Comparison of ENCODE assay signal across 9 mouse cellular contexts in genomic region chr9:21030055-21030600, GRCm38 (mm10). TPM values are rescaled to one million over a fixed set of nuclear protein-coding genes. Genes with fewer than 3 reads are reported as not detected.
DNase-seq lines count a peak whose midpoint lies in the region; ATAC-seq and TF ChIP-seq lines count a peak whose summit lies in the region.
"Had no signal": no experiment of that assay in that cellular context is flagged by ENCODE, and none has a peak within 500 bp of the region (broad histone marks: within the 10 kb centered on the region; RNA-seq: fewer than 3 reads in every experiment).

No protein-coding gene starts in this region.

- H3K27ac ChIP-seq in heart, embryonic 10.5 days = peak overlapping the region; percentile 84; the same call in 1 of the 2 replicates
- peak overlapping the region; percentile 1; the same call in 1 of the 2 replicates for H3K27ac ChIP-seq in ES-E14 (ENCODE audit: insufficient read depth, low read depth, low read length, poor library complexity, severe bottlenecking)
- H3K27ac ChIP-seq in heart, postnatal 0 days (ENCODE audit: low read depth) = no peak overlapping the region
- peak overlapping the region; percentile 5; the same call in 1 of the 2 replicates for H3K27ac ChIP-seq in macrophage

- no peaks in the 10 kb centered on the region for H3K79me2 ChIP-seq in macrophage (ENCODE audit: inconsistent target)

- TF ChIP-seq EP300 in heart, postnatal 0 days (IDR thresholded peaks at IDR 0.05; ENCODE audit: low read depth) = no peak

- peak overlapping the region; percentile 41 for H3K9ac ChIP-seq in ES-E14 (ENCODE audit: insufficient read depth, low read depth, low read length, poor library complexity, severe bottlenecking)
- H3K9ac ChIP-seq in heart, postnatal 0 days (replicated peaks; ENCODE audit: low read depth, low read length) = no peak overlapping the region

- 18% methylated on average over 22 of the region's 22 CpGs for WGBS in heart, embryonic 10.5 days
- WGBS in heart, postnatal 0 days = 21% methylated on average over 22 of the region's 22 CpGs
- 15% methylated on average over 22 of the region's 22 CpGs for WGBS in macrophage (ENCODE audit: missing documents)

- in situ Hi-C loops in ES-E14 (cut with MboI; ENCODE audit: low sequenced_read_pairs in 2 of 2, unreplicated experiment in 2 of 2) = no loop called here

- H3K27me3 ChIP-seq in heart, embryonic 10.5 days (ENCODE audit: insufficient read depth, poor library complexity, severe bottlenecking) = peaks cover 88% of the 10 kb centered on the region
- peaks cover 45% of the 10 kb centered on the region for H3K27me3 ChIP-seq in heart, postnatal 0 days (ENCODE audit: control insufficient read depth, insufficient read depth, low read length)

- DNase-seq in heart, embryonic 10.5 days (ENCODE audit: low spot score) = no peak
- no peak for DNase-seq in heart, adult 9 months (ENCODE audit: low spot score in 2 of 2)
- no peak for DNase-seq in ES-E14 (ENCODE audit: low read depth, low spot score)
- no peak for DNase-seq in heart, postnatal 0 days (ENCODE audit: low spot score)
- no peak for DNase-seq in cerebellum, adult 9-11 months
- DNase-seq in adrenal gland, postnatal 36 days = no peak
- DNase-seq in embryo, embryonic 10.5 days (ENCODE audit: low spot score) = no peak

- peak overlapping the region; percentile 66 for H3K4me3 ChIP-seq in heart, embryonic 10.5 days
- H3K4me3 ChIP-seq in ES-E14 (ENCODE audit: insufficient read depth in 1 of 2, low read depth in 1 of 2, low read length in 2 of 2, poor library complexity in 1 of 2, severe bottlenecking in 1 of 2) (peak overlapping the region; percentile 28 to 39), macrophage (ENCODE audit: inconsistent target) (peak overlapping the region; percentile 56)
- peak overlapping the region; percentile 54 for H3K4me3 ChIP-seq in heart, postnatal 0 days (ENCODE audit: low read depth, low read length)

- ATAC-seq in heart, postnatal 0 days (ENCODE audit: insufficient read depth, low read depth) = no peak

- peak overlapping the region; percentile 77 for H3K4me2 ChIP-seq in heart, postnatal 0 days (ENCODE audit: low read depth, low read length)

- H3K9me3 ChIP-seq in heart, embryonic 10.5 days = no peaks in the 10 kb centered on the region
- H3K9me3 ChIP-seq in ES-E14 (ENCODE audit: control insufficient read depth, insufficient read depth, low read depth, low read length) = no peaks in the 10 kb centered on the region
- no peaks in the 10 kb centered on the region for H3K9me3 ChIP-seq in heart, postnatal 0 days (replicated peaks; ENCODE audit: control insufficient read depth, low read length)

- H3K36me3 ChIP-seq in heart, embryonic 10.5 days = no peaks in the 10 kb centered on the region
- H3K36me3 ChIP-seq in ES-E14 (ENCODE audit: control insufficient read depth, insufficient read depth, low read length, poor library complexity, severe bottlenecking) (peaks cover 28% of the 10 kb centered on the region), macrophage (ENCODE audit: inconsistent target) (peaks cover 33% of the 10 kb centered on the region)
- H3K36me3 ChIP-seq in heart, postnatal 0 days (replicated peaks; ENCODE audit: control insufficient read depth, insufficient read depth, low read length) = 0 out of 2 replicates have a peak, but pooled peaks cover 5% of the 10 kb centered on the region

- H3K4me1 ChIP-seq in heart, embryonic 10.5 days = peaks cover 53% of the 10 kb centered on the region
- peaks cover 8 to 48% of the 10 kb centered on the region in 2 experiments for H3K4me1 ChIP-seq in ES-E14 (ENCODE audit: control insufficient read depth in 2 of 2, insufficient read depth in 2 of 2, low read length in 2 of 2, poor library complexity in 1 of 2)
- H3K4me1 ChIP-seq in heart, postnatal 0 days (ENCODE audit: control insufficient read depth, insufficient read depth) = peaks cover 38% of the 10 kb centered on the region

- TF ChIP-seq CTCF in heart, postnatal 0 days (IDR thresholded peaks at IDR 0.05; ENCODE audit: low read depth) = no peak

TF ChIP-seq in ES-E14, 5 proteins besides CTCF, POLR2A, EP300 and RAD21:
- TF ChIP-seq ZNF384 (IDR thresholded peaks at IDR 0.05; ENCODE audit: low read depth, low read length) (no peak), HCFC1 (IDR thresholded peaks at IDR 0.05; ENCODE audit: borderline replicate concordance, insufficient read depth, low read length) (no peak), ZC3H11A (IDR thresholded peaks at IDR 0.05; ENCODE audit: borderline replicate concordance, low read depth, low read length) (no peak), MAFK (IDR thresholded peaks at IDR 0.05; ENCODE audit: insufficient read depth, low read depth, low read length) (no peak), CHD2 (IDR thresholded peaks at IDR 0.05; ENCODE audit: low read depth, low read length) (no peak)

RNA-seq across cellular contexts. Expression of gene Icam4, which starts 1.0 kb away (rescaled TPM):
- polyA plus RNA-seq in heart, embryonic 10.5 days (2016; fragmentation: Nextera tagmentation; extraction: Ambion mirVana) = 15.2 and 19.9 TPM in 2 replicates
- total RNA-seq in ES-E14 (2012; rRNA removed) = 1.5 and 3.1 TPM in 2 replicates
- total RNA-seq in heart, postnatal 0 days (2014; rRNA removed; ENCODE audit: low replicate concordance) = 2.4 TPM in 1 of 2 replicates, not detected in the other
- 1.3 and 1.6 TPM in 2 replicates for polyA plus RNA-seq in heart, postnatal 0 days (2015; fragmentation: Nextera tagmentation; extraction: Ambion mirVana)
- 10 to 100 TPM in 15 of 26 experiments, 1 to 10 TPM in 8, under 1 TPM in 2, not detected in 1; 0.90 to 99.5 (median 13.5) TPM for total RNA-seq in macrophage (2018; cell fraction: chromatin; rRNA removed)
- 1 to 10 TPM in 5 of 26 experiments, under 1 TPM in 17, not detected in 4; 0.17 to 1.9 (median 0.36) TPM for total RNA-seq in macrophage (2018; cell fraction: cytosol; rRNA removed)
- 10 to 100 TPM in 8 of 26 experiments, 1 to 10 TPM in 14, under 1 TPM in 1, not detected in 3; 0.72 to 41.5 (median 6.8) TPM for total RNA-seq in macrophage (2018; cell fraction: nucleus; rRNA removed)
- polyA plus RNA-seq in macrophage (2018) = not detected in 3 replicates
- total RNA-seq in adrenal gland, postnatal 36 days (2021) = 1 to 10 TPM; 1.9 to 2.8 TPM

RNA-seq across cellular contexts. Expression of gene Icam5, which starts 1.7 kb away (rescaled TPM):
- polyA plus RNA-seq in heart, embryonic 10.5 days (2016; fragmentation: Nextera tagmentation; extraction: Ambion mirVana) = 0.06 and 0.09 TPM in 2 replicates
- total RNA-seq in ES-E14 (2012; rRNA removed) = 1.4 and 1.8 TPM in 2 replicates
- total RNA-seq in heart, postnatal 0 days (2014; rRNA removed; ENCODE audit: low replicate concordance) = not detected in 2 replicates
- 0.04 TPM in 1 of 2 replicates, not detected in the other for polyA plus RNA-seq in heart, postnatal 0 days (2015; fragmentation: Nextera tagmentation; extraction: Ambion mirVana)
- total RNA-seq in macrophage (2018; cell fraction: chromatin; rRNA removed) = 1 to 10 TPM in 7 of 26 experiments, under 1 TPM in 16, not detected in 3; 0.31 to 7.2 (median 0.65) TPM
- total RNA-seq in macrophage (2018; cell fraction: cytosol; rRNA removed) = under 1 TPM in 23 of 26 experiments, not detected in 3; 0.03 to 0.38 (median 0.12) TPM
- 1 to 10 TPM in 5 of 26 experiments, under 1 TPM in 19, not detected in 2; 0.20 to 7.2 (median 0.55) TPM for total RNA-seq in macrophage (2018; cell fraction: nucleus; rRNA removed)
- 0.04 to 0.12 TPM (median 0.09 TPM) in 3 replicates for polyA plus RNA-seq in macrophage (2018)
- under 1 TPM; 0.10 to 0.20 TPM for total RNA-seq in adrenal gland, postnatal 36 days (2021)

RNA-seq across cellular contexts. Expression of gene Icam1, which starts 14.3 kb away (rescaled TPM):
- polyA plus RNA-seq in heart, embryonic 10.5 days (2016; fragmentation: Nextera tagmentation; extraction: Ambion mirVana) = 7.7 and 9.7 TPM in 2 replicates
- total RNA-seq in ES-E14 (2012; rRNA removed) = 153 and 310 TPM in 2 replicates
- 16.2 and 19.1 TPM in 2 replicates for total RNA-seq in heart, postnatal 0 days (2014; rRNA removed; ENCODE audit: low replicate concordance)
- polyA plus RNA-seq in heart, postnatal 0 days (2015; fragmentation: Nextera tagmentation; extraction: Ambion mirVana) = 9.0 and 10.6 TPM in 2 replicates
- total RNA-seq in macrophage (2018; cell fraction: chromatin; rRNA removed) = 1,000 to 10,000 TPM in 13 of 26 experiments, 100 to 1,000 TPM in 10, 10 to 100 TPM in 3; 57.0 to 3,038 (median 1,000) TPM
- total RNA-seq in macrophage (2018; cell fraction: cytosol; rRNA removed) = 1,000 to 10,000 TPM in 2 of 26 experiments, 100 to 1,000 TPM in 18, 10 to 100 TPM in 6; 49.9 to 1,322 (median 265) TPM
- total RNA-seq in macrophage (2018; cell fraction: nucleus; rRNA removed) = 1,000 to 10,000 TPM in 17 of 26 experiments, 100 to 1,000 TPM in 8, 10 to 100 TPM in 1; 95.6 to 2,581 (median 1,271) TPM
- 35.3 to 116 TPM (median 39.2 TPM) in 3 replicates for polyA plus RNA-seq in macrophage (2018)
- total RNA-seq in adrenal gland, postnatal 36 days (2021) = 10 to 100 TPM; 10.7 to 14.8 TPM

RNA-seq across cellular contexts. Expression of gene Mrpl4, which starts 27.6 kb away (rescaled TPM):
- 157 and 162 TPM in 2 replicates for polyA plus RNA-seq in heart, embryonic 10.5 days (2016; fragmentation: Nextera tagmentation; extraction: Ambion mirVana)
- 80.8 and 89.5 TPM in 2 replicates for total RNA-seq in ES-E14 (2012; rRNA removed)
- total RNA-seq in heart, postnatal 0 days (2014; rRNA removed; ENCODE audit: low replicate concordance) = 239 and 285 TPM in 2 replicates
- 193 and 195 TPM in 2 replicates for polyA plus RNA-seq in heart, postnatal 0 days (2015; fragmentation: Nextera tagmentation; extraction: Ambion mirVana)
- total RNA-seq in macrophage (2018; cell fraction: chromatin; rRNA removed) = 10 to 100 TPM; 13.5 to 52.6 (median 33.4) TPM
- 10 to 100 TPM; 37.6 to 59.8 (median 51.4) TPM for total RNA-seq in macrophage (2018; cell fraction: cytosol; rRNA removed)
- 10 to 100 TPM; 10.2 to 51.7 (median 31.3) TPM for total RNA-seq in macrophage (2018; cell fraction: nucleus; rRNA removed)
- polyA plus RNA-seq in macrophage (2018) = 27.9 to 56.9 TPM (median 50.5 TPM) in 3 replicates
- total RNA-seq in adrenal gland, postnatal 36 days (2021) = 100 to 1,000 TPM; 122 to 130 TPM

RNA-seq across cellular contexts. Expression of gene Zglp1, which starts 36.8 kb away (rescaled TPM):
- 1.0 and 1.9 TPM in 2 replicates for polyA plus RNA-seq in heart, embryonic 10.5 days (2016; fragmentation: Nextera tagmentation; extraction: Ambion mirVana)
- 1.3 and 2.0 TPM in 2 replicates for total RNA-seq in ES-E14 (2012; rRNA removed)
- total RNA-seq in heart, postnatal 0 days (2014; rRNA removed; ENCODE audit: low replicate concordance) = not detected in 2 replicates
- polyA plus RNA-seq in heart, postnatal 0 days (2015; fragmentation: Nextera tagmentation; extraction: Ambion mirVana) = 0.30 TPM in 1 of 2 replicates, not detected in the other
- total RNA-seq in macrophage (2018; cell fraction: chromatin; rRNA removed) = 1 to 10 TPM in 1 of 26 experiments, not detected in 25; 2.5 TPM
- total RNA-seq in macrophage (2018; cell fraction: cytosol; rRNA removed) = not detected
- 1 to 10 TPM in 2 of 26 experiments, not detected in 24; 1.4 to 8.5 TPM for total RNA-seq in macrophage (2018; cell fraction: nucleus; rRNA removed)
- polyA plus RNA-seq in macrophage (2018) = not detected in 3 replicates
- not detected for total RNA-seq in adrenal gland, postnatal 36 days (2021)
- total RNA-seq: layer of hippocampus, adult 18-20 months had no signal
